Mouse (Mus musculus): ENCODE measurements around the gene Brd3.

- TF ChIP-seq CTCF (IDR thresholded peaks at IDR 0.05; ENCODE audit: extremely low read depth, insufficient read depth, low read length) (no peak), POLR2A (IDR thresholded peaks at IDR 0.05; ENCODE audit: extremely low read depth, insufficient read depth, low read length) (no peak)
Measured at GRCm38 (mm10) chr2:27544613-27545012, 37.2 kb upstream of the Brd3 start.
